Mouse (Mus musculus): Measurements from ENCODE around the gene Robo1.

Robo1 gene

GRCm38 (mm10) chr16:72839031-72839430, 530.9 kb downstream of the Robo1 start:
- DNase-seq = no peak

- DNase-seq = no peak
Measured at GRCm38 (mm10) chr16:72841066-72841465, 533.0 kb downstream of the Robo1 start.

GRCm38 (mm10) chr16:72854101-72854500, 546.0 kb downstream of the Robo1 start:
- DNase-seq = no peak

GRCm38 (mm10) chr16:72854809-72855503, 546.9 kb downstream of the Robo1 start:
- no peak for DNase-seq

GRCm38 (mm10) chr16:72861707-72862277, 553.7 kb downstream of the Robo1 start:
- no peak for DNase-seq

- DNase-seq = no peak
Measured at GRCm38 (mm10) chr16:72866011-72866410, 557.9 kb downstream of the Robo1 start.

GRCm38 (mm10) chr16:72874934-72875732, 567.0 kb downstream of the Robo1 start:
- DNase-seq = no peak

GRCm38 (mm10) chr16:72888108-72888507, 580.0 kb downstream of the Robo1 start:
- DNase-seq = no peak

- DNase-seq = no peak
Measured at GRCm38 (mm10) chr16:72889401-72889800, 581.3 kb downstream of the Robo1 start.

- DNase-seq = peak; percentile 88
Measured at GRCm38 (mm10) chr16:72897125-72897524, 589.0 kb downstream of the Robo1 start.

GRCm38 (mm10) chr16:72908895-72909294, 600.8 kb downstream of the Robo1 start:
- DNase-seq = no peak

GRCm38 (mm10) chr16:72913134-72913533, 605.0 kb downstream of the Robo1 start:
- peak; percentile 92 for DNase-seq

- DNase-seq = no peak
Measured at GRCm38 (mm10) chr16:72914068-72914630, 606.0 kb downstream of the Robo1 start.

GRCm38 (mm10) chr16:72920013-72920412, 611.9 kb downstream of the Robo1 start:
- DNase-seq = no peak

GRCm38 (mm10) chr16:72924423-72925224, 616.5 kb downstream of the Robo1 start:
- DNase-seq = peak; percentile 97

- DNase-seq = no peak
Measured at GRCm38 (mm10) chr16:72928525-72929122, 620.5 kb downstream of the Robo1 start.

- no peak for DNase-seq
Measured at GRCm38 (mm10) chr16:72930871-72931270, 622.8 kb downstream of the Robo1 start.

- no peak for DNase-seq
Measured at GRCm38 (mm10) chr16:72934908-72935307, 626.8 kb downstream of the Robo1 start.

GRCm38 (mm10) chr16:72937183-72937582, 629.1 kb downstream of the Robo1 start:
- no peak for DNase-seq

- DNase-seq = peak; percentile 46
Measured at GRCm38 (mm10) chr16:72939862-72940261, 631.8 kb downstream of the Robo1 start.

GRCm38 (mm10) chr16:72940786-72941185, 632.7 kb downstream of the Robo1 start:
- no peak for DNase-seq

GRCm38 (mm10) chr16:72944403-72944802, 636.3 kb downstream of the Robo1 start:
- DNase-seq = no peak
